Mouse (Mus musculus) embryonic fibroblast, embryonic 13.5 days (primary cell): ENCODE results near the gene Dtx1. TPM values are rescaled to one million over a fixed set of nuclear protein-coding genes. Genes with fewer than 3 reads are reported as not detected.

Experiments used
- H3K27ac ChIP-seq: 2 replicates; pipeline ENCODE4 v1.5.1; 2012; ENCODE audit warnings: low read length, control low read depth, inconsistent platforms; ENCODE audit not compliant: insufficient read depth
- H3K4me1 ChIP-seq: 2 replicates; pipeline ENCODE4 v1.6.1; 2011; ENCODE audit warnings: low read length; ENCODE audit not compliant: control insufficient read depth, insufficient read depth
- H3K4me3 ChIP-seq: 2 replicates; pipeline ENCODE4 v1.5.1; 2011; ENCODE audit warnings: mild to moderate bottlenecking, control low read depth, low read length; ENCODE audit not compliant: insufficient read depth
- CTCF ChIP-seq: IDR thresholded peaks from 2 replicates; pipeline ENCODE4 v1.5.1; 2011; ENCODE audit warnings: mild to moderate bottlenecking, control low read depth, low read length, moderate library complexity, borderline replicate concordance; ENCODE audit not compliant: insufficient read depth
- POLR2A ChIP-seq: IDR thresholded peaks from 2 replicates; pipeline ENCODE4 v1.6.1; 2011; ENCODE audit warnings: low read depth, mild to moderate bottlenecking, control low read depth, low read length, moderate library complexity
- polyA plus RNA-seq: library from polyadenylated mRNA; stranded (reverse); fragments of >200 nt; gene quantifications from 2 replicates; pipeline ENCODE4 v1.2.4, GENCODE M21; 2011; ENCODE audit warnings: low read depth; ENCODE audit not compliant: missing spikeins, insufficient read length

Dtx1 gene
- polyA plus RNA-seq, 1 experiment = not detected

DNA sequence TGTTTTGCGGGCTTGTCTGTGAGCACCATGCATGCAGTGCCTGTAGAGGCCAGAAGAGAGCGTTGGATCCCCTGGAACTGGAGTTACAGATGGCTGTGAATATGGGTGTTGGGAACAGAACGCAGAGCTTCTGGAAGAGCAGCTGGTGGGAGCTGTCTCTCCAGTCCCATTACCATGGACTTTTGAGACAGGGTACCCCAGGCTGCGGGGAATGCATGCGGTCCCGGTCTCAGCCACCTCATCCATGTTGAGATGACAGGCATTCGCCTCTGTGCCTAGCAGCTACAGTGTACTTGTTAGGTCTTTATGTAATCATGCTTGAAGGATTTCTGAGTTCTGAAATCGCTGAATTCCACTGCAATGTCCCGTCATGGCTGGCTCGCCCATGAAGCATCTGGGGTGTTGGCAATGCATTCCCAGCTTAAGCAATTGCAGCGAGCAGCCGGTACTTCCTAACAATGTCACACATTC, 55.4 kb downstream of the Dtx1 start:
- Histone ChIP-seq H3K4me3 (no peak overlapping the region), H3K4me1 (0 out of 2 replicates have a peak, but pooled peaks cover 3% of the 10 kb centered on the region), H3K27ac (no peak overlapping the region)
- TF ChIP-seq POLR2A (no peak), CTCF (no peak)

- H3K4me1 ChIP-seq = 0 out of 2 replicates have a peak, but pooled peaks cover 3% of the 10 kb centered on the region
- no peak overlapping the region for H3K27ac ChIP-seq
- H3K4me3 ChIP-seq = no peak overlapping the region
- TF ChIP-seq POLR2A = no peak
- TF ChIP-seq CTCF = no peak
These were observed 57.9 kb downstream of the Dtx1 start for GRCm38 (mm10) chr5:120653873-120654272.

- H3K27ac ChIP-seq = no peak overlapping the region
- H3K4me3 ChIP-seq = no peak overlapping the region
- H3K4me1 ChIP-seq = 0 out of 2 replicates have a peak, but pooled peaks cover 3% of the 10 kb centered on the region
- TF ChIP-seq POLR2A (no peak), CTCF (no peak)
These were observed 58.6 kb downstream of the Dtx1 start for GRCm38 (mm10) chr5:120652915-120653701.

DNA sequence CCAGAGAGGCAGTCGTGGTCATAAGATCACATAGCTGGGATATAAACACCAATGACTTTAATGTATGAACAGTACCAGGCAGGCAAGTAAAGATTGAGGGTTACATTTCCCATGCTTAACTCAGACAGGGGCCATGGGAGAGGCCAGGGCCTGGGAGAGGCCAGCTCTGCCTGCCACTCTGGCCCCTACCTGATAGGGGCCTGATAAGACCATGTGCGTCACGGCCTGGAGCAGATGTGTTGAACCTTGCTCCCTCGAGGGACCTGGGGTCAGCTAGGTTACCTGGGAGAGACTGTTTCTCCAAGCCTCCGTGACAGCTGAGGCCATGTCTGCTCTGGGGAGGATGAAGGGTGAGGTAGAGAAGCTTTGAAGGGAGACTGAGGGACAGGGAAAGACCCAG, 60.5 kb downstream of the Dtx1 start:
- Histone ChIP-seq H3K4me1 (0 out of 2 replicates have a peak, but pooled peaks cover 3% of the 10 kb centered on the region), H3K4me3 (no peak overlapping the region), H3K27ac (no peak overlapping the region)
- TF ChIP-seq CTCF (no peak), POLR2A (no peak)

GRCm38 (mm10) chr5:120649938-120650337, 61.8 kb downstream of the Dtx1 start:
- TF ChIP-seq CTCF (no peak), POLR2A (no peak)
- H3K27ac ChIP-seq = no peak overlapping the region
- H3K4me1 ChIP-seq = no peaks in the 10 kb centered on the region
- H3K4me3 ChIP-seq = no peak overlapping the region

DNA sequence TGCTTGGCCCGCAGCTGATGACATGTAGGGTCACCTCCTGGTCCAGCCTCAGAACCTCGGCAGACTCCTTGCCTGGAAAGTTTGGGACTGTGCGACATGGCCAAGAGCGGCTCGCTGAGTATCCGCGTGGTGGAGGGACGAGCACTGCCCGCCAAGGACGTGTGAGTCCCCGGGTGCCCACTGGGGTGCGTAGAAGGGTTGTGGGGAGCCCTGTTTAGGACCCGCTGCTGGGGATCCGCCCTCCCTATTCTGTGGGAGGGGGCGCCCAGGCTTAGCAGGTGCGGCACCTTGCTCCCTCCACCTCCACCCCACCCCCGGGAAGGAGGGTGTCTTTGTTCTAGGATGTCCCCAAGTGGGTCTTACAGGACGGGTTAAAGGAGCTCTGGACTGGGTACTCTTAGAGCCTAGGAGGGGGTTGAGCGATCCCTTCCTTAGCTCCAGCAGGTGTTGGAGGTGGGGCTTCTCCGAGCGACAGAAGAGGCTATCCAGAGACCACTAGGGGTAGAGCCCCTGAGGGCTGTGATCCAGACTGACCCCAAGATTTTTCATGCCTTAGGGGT, 62.3 kb downstream of the Dtx1 start:
- 0 out of 2 replicates have a peak overlapping the region, but pooled peaks have one; percentile 6 for H3K4me3 ChIP-seq
- TF ChIP-seq POLR2A (no peak), CTCF (no peak)
- no peak overlapping the region for H3K27ac ChIP-seq
- H3K4me1 ChIP-seq = no peaks in the 10 kb centered on the region

DNA sequence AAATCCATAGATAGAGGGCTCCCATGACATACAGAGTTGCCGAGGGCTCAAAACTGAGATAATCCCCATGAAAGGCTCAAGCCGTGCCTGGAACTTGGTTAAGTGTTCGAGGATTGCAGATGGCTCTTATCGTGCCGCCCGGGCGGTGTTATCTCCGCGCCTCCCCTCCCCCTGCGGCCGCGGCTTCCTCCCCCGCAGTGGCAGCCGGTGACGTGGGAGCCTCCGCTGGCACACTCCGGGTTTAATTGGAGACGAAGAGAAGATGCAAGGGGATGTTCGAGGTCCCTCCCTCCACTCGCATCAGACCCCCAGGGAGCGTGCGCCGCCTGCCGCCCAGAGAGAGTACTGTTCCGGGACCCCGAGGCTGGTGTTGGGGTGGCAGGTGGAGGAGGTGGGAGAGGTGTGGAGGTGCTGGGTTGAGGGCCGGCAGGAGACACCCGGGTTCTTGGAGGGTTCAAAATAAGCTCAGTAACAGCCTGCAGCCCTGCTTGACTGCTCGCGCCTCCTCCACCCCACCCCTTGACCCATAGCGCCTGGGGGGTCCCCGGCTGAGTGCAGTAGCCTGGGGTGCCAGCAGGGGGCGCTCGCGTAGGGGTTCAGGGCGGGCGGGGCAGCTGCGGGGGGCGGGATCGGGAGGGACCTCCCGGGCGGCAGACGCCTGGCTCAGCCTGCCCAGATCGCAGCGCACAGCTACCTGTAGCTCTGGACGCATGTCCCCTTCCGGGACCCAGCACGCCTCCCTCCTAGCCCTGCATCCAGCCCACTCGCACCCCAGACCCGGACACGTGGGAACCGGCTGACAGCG, 63.0 kb downstream of the Dtx1 start, which contains the start of gene Rasal1:
Gene Rasal1, plus strand, starts transcription at position 244 of the 805 bp plus-strand sequence.
- no peaks in the 10 kb centered on the region for H3K4me1 ChIP-seq
- no peak for TF ChIP-seq POLR2A
- 0 out of 2 replicates have a peak, but pooled peaks have one; percentile 27 for TF ChIP-seq CTCF
- no peak within 1 kb of the TSS for H3K27ac ChIP-seq
- H3K4me3 ChIP-seq = peak within 1 kb of the TSS; percentile 7; the same call in 1 of the 2 replicates

- TF ChIP-seq POLR2A = no peak
- TF ChIP-seq CTCF = no peak
- Histone ChIP-seq H3K4me1 (no peaks in the 10 kb centered on the region), H3K27ac (no peak overlapping the region), H3K4me3 (no peak overlapping the region)
These were observed 63.8 kb downstream of the Dtx1 start for GRCm38 (mm10) chr5:120647814-120648491.

GRCm38 (mm10) chr5:120647361-120647760, 64.4 kb downstream of the Dtx1 start:
- Histone ChIP-seq H3K4me1 (no peaks in the 10 kb centered on the region), H3K27ac (no peak overlapping the region), H3K4me3 (no peak overlapping the region)
- TF ChIP-seq CTCF = no peak
- no peak for TF ChIP-seq POLR2A
